Mouse (Mus musculus): ENCODE data around the gene Kifc5b. TPM values are rescaled to one million over a fixed set of nuclear protein-coding genes. Genes with fewer than 3 reads are reported as not detected.
A peak's percentile ranks its signal among the peaks of the same experiment; 100 is the strongest.

The Kifc5b gene
- total and polyA plus RNA-seq, 2 experiments from 2014 or later = 3.2 to 4.7 TPM

- peak; percentile 95 for ATAC-seq
- H3K4me3 ChIP-seq (ENCODE audit: low read length) = peak within 1 kb of the TSS; percentile 65
- H3K27me3 ChIP-seq (ENCODE audit: insufficient read depth, low read length) = no peaks in the 10 kb centered on the region
- peak within 1 kb of the TSS; percentile 97 for H3K4me2 ChIP-seq (ENCODE audit: low read depth, low read length)
- peak; percentile 100 for DNase-seq (ENCODE audit: low spot score)
- H3K27ac ChIP-seq = peak within 1 kb of the TSS; percentile 89
- WGBS = under 1% methylated on average over 70 of the region's 70 CpGs
- TF ChIP-seq CTCF (IDR thresholded peaks at IDR 0.05; ENCODE audit: low read depth) = no peak
- no peaks in the 10 kb centered on the region for H3K9me3 ChIP-seq (ENCODE audit: low read length)
- H3K4me1 ChIP-seq (ENCODE audit: insufficient read depth, low read length) = 0 out of 2 replicates have a peak, but pooled peaks cover 20% of the 10 kb centered on the region
- peak within 1 kb of the TSS; percentile 57 for H3K9ac ChIP-seq (replicated peaks; ENCODE audit: low read length)
- H3K36me3 ChIP-seq (ENCODE audit: insufficient read depth, low read length) = peaks cover 4% of the 10 kb centered on the region
These were observed 22.5 kb downstream of the Kifc5b start, which contains the start of gene Cuta for GRCm38 (mm10) chr17:26939178-26939972. TSS of gene Cuta (minus strand) at chr17:26939569.

GRCm38 (mm10) chr17:26939973-26940300, 23.0 kb downstream of the Kifc5b start:
- H3K27ac ChIP-seq = peak overlapping the region; percentile 89
- H3K9ac ChIP-seq (replicated peaks; ENCODE audit: low read length) = peak overlapping the region; percentile 57
- WGBS = 4% methylated on average over 3 of the region's 3 CpGs
- H3K4me2 ChIP-seq (ENCODE audit: low read depth, low read length) = peak overlapping the region; percentile 97
- no peaks in the 10 kb centered on the region for H3K27me3 ChIP-seq (ENCODE audit: insufficient read depth, low read length)
- 0 out of 2 replicates have a peak, but pooled peaks cover 20% of the 10 kb centered on the region for H3K4me1 ChIP-seq (ENCODE audit: insufficient read depth, low read length)
- DNase-seq (ENCODE audit: low spot score) (no peak), ATAC-seq (no peak)
- 0 out of 2 replicates have a peak, but pooled peaks have one; percentile 37 for TF ChIP-seq CTCF (IDR thresholded peaks at IDR 0.05; ENCODE audit: low read depth)
- H3K4me3 ChIP-seq (ENCODE audit: low read length) = peak overlapping the region; percentile 65
- no peaks in the 10 kb centered on the region for H3K9me3 ChIP-seq (ENCODE audit: low read length)
- H3K36me3 ChIP-seq (ENCODE audit: insufficient read depth, low read length) = peaks cover 4% of the 10 kb centered on the region; the same call in 1 of the 2 replicates

GRCm38 (mm10) chr17:26941031-26941789, 24.3 kb downstream of the Kifc5b start, which contains the start of gene Syngap1:
TSS of gene Syngap1 (plus strand) at chr17:26941253.
- TF ChIP-seq CTCF (IDR thresholded peaks at IDR 0.05; ENCODE audit: low read depth) = no peak
- Histone ChIP-seq H3K27me3 (ENCODE audit: insufficient read depth, low read length) (no peaks in the 10 kb centered on the region), H3K4me1 (ENCODE audit: insufficient read depth, low read length) (peaks cover 26% of the 10 kb centered on the region), H3K4me3 (ENCODE audit: low read length) (peak within 1 kb of the TSS; percentile 65), H3K27ac (peak within 1 kb of the TSS; percentile 89), H3K4me2 (ENCODE audit: low read depth, low read length) (peak within 1 kb of the TSS; percentile 97), H3K9ac (replicated peaks; ENCODE audit: low read length) (peak within 1 kb of the TSS; percentile 67), H3K9me3 (ENCODE audit: low read length) (no peaks in the 10 kb centered on the region), H3K36me3 (ENCODE audit: insufficient read depth, low read length) (peaks cover 4% of the 10 kb centered on the region; the same call in 1 of the 2 replicates)
- DNase-seq (ENCODE audit: low spot score) = peak; percentile 75
- peak; percentile 1; the same call in 1 of the 2 replicates for ATAC-seq
- under 1% methylated on average over 20 of the region's 24 CpGs for WGBS

- WGBS = 5% methylated on average over 4 of the region's 4 CpGs
- Histone ChIP-seq H3K9me3 (ENCODE audit: low read length) (no peaks in the 10 kb centered on the region), H3K27ac (peak overlapping the region; percentile 89), H3K9ac (replicated peaks; ENCODE audit: low read length) (peak overlapping the region; percentile 67), H3K36me3 (ENCODE audit: insufficient read depth, low read length) (no peaks in the 10 kb centered on the region), H3K4me2 (ENCODE audit: low read depth, low read length) (peak overlapping the region; percentile 97), H3K4me3 (ENCODE audit: low read length) (peak overlapping the region; percentile 50), H3K4me1 (ENCODE audit: insufficient read depth, low read length) (peaks cover 33% of the 10 kb centered on the region), H3K27me3 (ENCODE audit: insufficient read depth, low read length) (no peaks in the 10 kb centered on the region)
- no peak for TF ChIP-seq CTCF (IDR thresholded peaks at IDR 0.05; ENCODE audit: low read depth)
- DNase-seq (ENCODE audit: low spot score) (peak; percentile 53), ATAC-seq (no peak)
These were observed 25.1 kb downstream of the Kifc5b start for GRCm38 (mm10) chr17:26941841-26942570.

DNA sequence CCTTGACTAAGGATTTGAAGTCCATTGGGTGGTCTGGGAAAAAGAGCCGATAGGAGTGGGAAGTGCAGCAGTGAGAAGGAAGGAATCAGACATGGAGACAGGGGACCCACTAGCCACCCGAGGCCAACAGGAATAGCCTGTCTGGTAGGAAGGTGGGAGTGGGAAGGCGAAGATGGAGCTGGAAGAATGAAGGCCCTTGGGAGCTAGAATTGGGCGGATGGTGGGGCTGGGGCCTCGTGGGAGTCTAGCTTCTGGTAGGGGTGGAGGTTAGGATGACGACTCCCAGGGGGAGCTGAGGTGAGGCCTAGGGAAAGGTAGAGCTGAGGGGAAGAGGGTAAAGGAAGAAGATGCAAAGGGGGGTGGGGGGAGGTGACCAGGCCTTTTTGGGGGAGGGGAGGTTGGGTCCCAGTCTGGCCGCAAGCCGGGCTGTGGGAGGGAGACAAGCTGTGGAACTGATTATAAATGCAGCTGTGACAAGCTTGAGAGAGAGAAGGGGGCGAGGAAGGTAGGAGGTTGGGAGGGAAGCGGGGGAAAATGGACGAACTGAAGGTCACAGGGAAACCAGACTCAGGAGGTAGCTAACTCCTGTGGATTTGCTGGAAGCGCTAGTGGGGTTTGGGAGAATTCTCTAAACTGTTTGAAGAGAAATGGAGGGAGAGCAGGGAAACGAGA, 29.1 kb downstream of the Kifc5b start:
- WGBS = 17% methylated on average over 13 of the region's 13 CpGs
- no peak for TF ChIP-seq CTCF (IDR thresholded peaks at IDR 0.05; ENCODE audit: low read depth)
- ATAC-seq (no peak), DNase-seq (ENCODE audit: low spot score) (no peak)
- Histone ChIP-seq H3K4me1 (ENCODE audit: insufficient read depth, low read length) (peaks cover 36% of the 10 kb centered on the region), H3K27ac (peak overlapping the region; percentile 78), H3K4me2 (ENCODE audit: low read depth, low read length) (peak overlapping the region; percentile 75), H3K27me3 (ENCODE audit: insufficient read depth, low read length) (no peaks in the 10 kb centered on the region), H3K9me3 (ENCODE audit: low read length) (no peaks in the 10 kb centered on the region), H3K36me3 (ENCODE audit: insufficient read depth, low read length) (no peaks in the 10 kb centered on the region), H3K4me3 (ENCODE audit: low read length) (peak overlapping the region; percentile 37), H3K9ac (replicated peaks; ENCODE audit: low read length) (peak overlapping the region; percentile 59)

- peak; percentile 16; the same call in 1 of the 2 replicates for TF ChIP-seq CTCF (IDR thresholded peaks at IDR 0.05; ENCODE audit: low read depth)
- Histone ChIP-seq H3K4me2 (ENCODE audit: low read depth, low read length) (peak overlapping the region; percentile 75), H3K4me1 (ENCODE audit: insufficient read depth, low read length) (peaks cover 38% of the 10 kb centered on the region), H3K4me3 (ENCODE audit: low read length) (peak overlapping the region; percentile 37), H3K27ac (peak overlapping the region; percentile 78), H3K9ac (replicated peaks; ENCODE audit: low read length) (peak overlapping the region; percentile 59), H3K9me3 (ENCODE audit: low read length) (no peaks in the 10 kb centered on the region), H3K27me3 (ENCODE audit: insufficient read depth, low read length) (no peaks in the 10 kb centered on the region), H3K36me3 (ENCODE audit: insufficient read depth, low read length) (no peaks in the 10 kb centered on the region)
- WGBS = 3% methylated on average over 26 of the region's 37 CpGs
- ATAC-seq (peak; percentile 50), DNase-seq (ENCODE audit: low spot score) (peak; percentile 70)
These were observed 29.7 kb downstream of the Kifc5b start for GRCm38 (mm10) chr17:26946567-26946966.
